Mouse (Mus musculus) lung, postnatal 10 days (tissue): ENCODE results near the gene Rae1.
A peak's percentile ranks its signal among the peaks of the same experiment; 100 is the strongest.

Source experiments
- DNase-seq: peaks from one replicate; pipeline ENCODE4 v3.0.0; 2021

The Rae1 gene

GRCm38 (mm10) chr2:172997748-172998147 is 2.2 kb upstream of the Rae1 start:
- no peak for DNase-seq

GRCm38 (mm10) chr2:172998478-172998877 is 1.4 kb upstream of the Rae1 start:
- no peak for DNase-seq

GRCm38 (mm10) chr2:173000285-173000652 is 352 bp downstream of the Rae1 start:
- peak; percentile 77 for DNase-seq

- DNase-seq, result no peak
Observed at GRCm38 (mm10) chr2:173000921-173001320, 1.0 kb downstream of the Rae1 start.

GRCm38 (mm10) chr2:173003737-173004136 is 3.8 kb downstream of the Rae1 start:
- DNase-seq, result no peak

GRCm38 (mm10) chr2:173010220-173010717 is 10.4 kb downstream of the Rae1 start:
- no peak for DNase-seq

GRCm38 (mm10) chr2:173011440-173011839 is 11.5 kb downstream of the Rae1 start:
- DNase-seq, result no peak

GRCm38 (mm10) chr2:173014741-173015287 is 14.9 kb downstream of the Rae1 start:
- no peak for DNase-seq

- DNase-seq, result no peak
Observed at GRCm38 (mm10) chr2:173017940-173018339, 18.0 kb downstream of the Rae1 start.

GRCm38 (mm10) chr2:173018618-173019017 is 18.7 kb downstream of the Rae1 start:
- peak; percentile 45 for DNase-seq

GRCm38 (mm10) chr2:173019322-173019721 is 19.4 kb downstream of the Rae1 start:
- DNase-seq, result no peak

GRCm38 (mm10) chr2:173019790-173020189 is 19.9 kb downstream of the Rae1 start:
- DNase-seq, result peak; percentile 95

- no peak for DNase-seq
Observed at GRCm38 (mm10) chr2:173020430-173020829, 20.5 kb downstream of the Rae1 start, which contains the start of gene Rbm38. Gene Rbm38, plus strand, starts transcription at chr2:173020498.

- DNase-seq, result peak; percentile 94
Observed at GRCm38 (mm10) chr2:173021633-173022055, 21.7 kb downstream of the Rae1 start.

- peak; percentile 45 for DNase-seq
Observed at GRCm38 (mm10) chr2:173022056-173022681, 22.3 kb downstream of the Rae1 start.

- DNase-seq, result no peak
Observed at GRCm38 (mm10) chr2:173022813-173023212, 22.9 kb downstream of the Rae1 start.

- no peak for DNase-seq
Observed at GRCm38 (mm10) chr2:173023371-173023851, 23.5 kb downstream of the Rae1 start.

GRCm38 (mm10) chr2:173023966-173024365 is 24.0 kb downstream of the Rae1 start:
- no peak for DNase-seq

- no peak for DNase-seq
Observed at GRCm38 (mm10) chr2:173024392-173024791, 24.5 kb downstream of the Rae1 start.

- peak; percentile 57 for DNase-seq
Observed at GRCm38 (mm10) chr2:173024938-173025337, 25.0 kb downstream of the Rae1 start.

GRCm38 (mm10) chr2:173026286-173026685 is 26.4 kb downstream of the Rae1 start:
- no peak for DNase-seq

- DNase-seq, result peak; percentile 34
Observed at GRCm38 (mm10) chr2:173026688-173027131, 26.8 kb downstream of the Rae1 start.

GRCm38 (mm10) chr2:173027169-173027823 is 27.4 kb downstream of the Rae1 start:
- DNase-seq, result no peak
